Mouse (Mus musculus) liver, postnatal 0 days (tissue): ENCODE data around the gene Vasp. TPM values are rescaled to one million over a fixed set of nuclear protein-coding genes. Genes with fewer than 3 reads are reported as not detected.
A peak's percentile ranks its signal among the peaks of the same experiment; 100 is the strongest.
"Not testable (repeated sequence)": the region's sequence is repeated elsewhere in the genome, so short reads cannot be mapped to it uniquely, and the experiment has no call there.

Source experiments
- ATAC-seq: fragments of 200-750 bp; cut with Nextera tagmentation; 2 replicates; pipeline ENCODE4 v1.8.0; 2017; ENCODE audit warnings: mild to moderate bottlenecking, moderate library complexity
- DNase-seq: peaks from one replicate; pipeline ENCODE4 v3.0.0-alpha.2; 2016
- H3K27ac ChIP-seq: fragments of 300-500 bp; sonication (generic); 2 replicates; pipeline ENCODE4 v1.5.1; 2014; ENCODE audit warnings: antibody characterized with exemption, moderate library complexity, mild to moderate bottlenecking, low read depth
- H3K27me3 ChIP-seq: fragments of 300-500 bp; sonication (generic); 2 replicates; pipeline ENCODE4 v1.6.1; 2014; ENCODE audit warnings: low read length, control low read depth, mixed read lengths; ENCODE audit not compliant: insufficient read depth
- H3K36me3 ChIP-seq: fragments of 300-500 bp; sonication (generic); replicated peaks from 2 replicates; pipeline ENCODE4 v1.6.1; 2014; ENCODE audit warnings: mild to moderate bottlenecking, control low read depth, low read length, moderate library complexity, mixed read lengths; ENCODE audit not compliant: insufficient read depth
- H3K4me1 ChIP-seq: fragments of 300-500 bp; sonication (generic); 2 replicates; pipeline ENCODE4 v1.6.1; 2014; ENCODE audit warnings: antibody characterized with exemption, mild to moderate bottlenecking, control low read depth; ENCODE audit not compliant: insufficient read depth
- H3K4me2 ChIP-seq: fragments of 300-500 bp; sonication (generic); 2 replicates; pipeline ENCODE4 v1.6.1; 2014; ENCODE audit warnings: low read depth, mild to moderate bottlenecking, low read length, moderate library complexity, mixed read lengths
- H3K4me3 ChIP-seq: fragments of 300-500 bp; sonication (generic); 2 replicates; pipeline ENCODE4 v1.5.1; 2014; ENCODE audit warnings: low read depth, low read length
- H3K9ac ChIP-seq: fragments of 300-500 bp; sonication (generic); replicated peaks from 2 replicates; pipeline ENCODE4 v1.6.1; 2014; ENCODE audit warnings: mild to moderate bottlenecking, moderate library complexity
- H3K9me3 ChIP-seq: fragments of 300-500 bp; sonication (generic); 2 replicates; pipeline ENCODE4 v1.6.1; 2016; ENCODE audit warnings: mild to moderate bottlenecking, control low read depth, low read length, mixed read lengths
- CTCF ChIP-seq: sonication (generic); IDR thresholded peaks from 2 replicates; pipeline ENCODE4 v1.5.1; 2016; ENCODE audit warnings: antibody characterized with exemption, low read depth
- EP300 ChIP-seq: IDR thresholded peaks from 2 replicates; pipeline ENCODE4 v1.6.1; 2016; ENCODE audit warnings: antibody characterized with exemption, low read depth, mild to moderate bottlenecking
- WGBS: fragments of 180-500 bp; shearing (Covaris S2); extraction: QIAGEN DNeasy Blood & Tissue Kit; methylation state at CpG from one replicate; pipeline ENCODE4 v1.1.7; 2014; ENCODE audit not compliant: insufficient replicate concordance; 5-methylcytosine and 5-hydroxymethylcytosine counted together
- polyA plus RNA-seq: library from polyadenylated mRNA; unstranded; fragments of >200 nt; fragmentation: Nextera tagmentation; extraction: Ambion mirVana; gene quantifications from 2 replicates; pipeline ENCODE4 v1.2.1, GENCODE M21; 2015

The Vasp gene
- polyA plus RNA-seq, 1 experiment from 2014 or later: 36.2 TPM

- Histone ChIP-seq H3K4me2 (no peak overlapping the region), H3K36me3 (no peaks in the 10 kb centered on the region), H3K27me3 (peaks cover 31% of the 10 kb centered on the region), H3K4me3 (no peak overlapping the region), H3K27ac (no peak overlapping the region), H3K9me3 (no peaks in the 10 kb centered on the region), H3K9ac (no peak overlapping the region), H3K4me1 (peaks cover 9% of the 10 kb centered on the region)
- peak; percentile 90 for TF ChIP-seq CTCF
- no peak for TF ChIP-seq EP300
- ATAC-seq (no peak), DNase-seq (peak; percentile 80)
- WGBS: 30% methylated on average over 4 of the region's 4 CpGs
Observed at GRCm38 (mm10) chr7:19284763-19285162, 13.1 kb upstream of the Vasp start.

GRCm38 (mm10) chr7:19283406-19283804, 11.8 kb upstream of the Vasp start:
- Histone ChIP-seq H3K4me3 (no peak overlapping the region), H3K27me3 (peaks cover 45% of the 10 kb centered on the region), H3K9me3 (no peaks in the 10 kb centered on the region), H3K9ac (no peak overlapping the region), H3K36me3 (no peaks in the 10 kb centered on the region), H3K4me2 (peak overlapping the region; percentile 85), H3K27ac (no peak overlapping the region), H3K4me1 (peaks cover 9% of the 10 kb centered on the region)
- TF ChIP-seq CTCF: no peak
- no peak for TF ChIP-seq EP300
- ATAC-seq (no peak), DNase-seq (no peak)
- 37% methylated on average over 14 of the region's 14 CpGs for WGBS

DNA sequence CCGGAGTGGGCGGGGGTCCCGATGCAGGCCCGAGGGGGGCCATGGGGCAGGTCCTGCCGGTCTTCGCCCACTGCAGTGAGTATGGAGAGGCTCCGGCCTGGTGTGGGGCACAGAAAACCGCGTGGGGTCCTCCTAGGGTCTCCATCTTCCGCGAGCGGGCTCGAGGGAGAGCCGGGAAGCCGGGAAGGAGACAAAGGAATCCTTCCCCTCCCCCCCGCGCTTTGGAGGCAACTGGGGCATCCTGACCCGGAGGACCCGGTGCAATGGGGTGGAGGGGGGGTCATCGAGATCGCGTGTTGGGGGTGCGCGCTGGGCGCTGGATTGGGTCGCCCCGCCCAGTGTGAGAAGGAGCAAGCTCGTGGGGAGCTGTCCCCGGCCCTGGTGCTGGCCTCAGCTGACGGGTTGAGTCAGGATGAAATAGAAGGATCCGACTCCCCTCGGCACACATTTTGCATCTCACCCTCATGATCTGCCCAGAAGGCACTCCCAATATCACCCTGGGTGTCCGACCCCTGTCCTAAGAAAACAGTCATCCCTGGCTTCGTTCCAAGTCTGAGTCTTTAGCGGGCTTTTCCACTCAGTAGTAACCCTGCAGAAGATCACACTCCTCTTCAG, 11.3 kb upstream of the Vasp start:
- DNase-seq (peak; percentile 76), ATAC-seq (peak; percentile 66)
- H3K4me3 ChIP-seq: peak overlapping the region; percentile 40
- peaks cover 9% of the 10 kb centered on the region for H3K4me1 ChIP-seq
- H3K36me3 ChIP-seq: no peaks in the 10 kb centered on the region
- H3K27me3 ChIP-seq: peaks cover 50% of the 10 kb centered on the region
- no peaks in the 10 kb centered on the region for H3K9me3 ChIP-seq
- 2% methylated on average over 28 of the region's 35 CpGs for WGBS
- H3K4me2 ChIP-seq: peak overlapping the region; percentile 85
- no peak overlapping the region for H3K9ac ChIP-seq
- no peak overlapping the region for H3K27ac ChIP-seq
- TF ChIP-seq EP300: no peak
- TF ChIP-seq CTCF: no peak

GRCm38 (mm10) chr7:19282385-19282784, 10.8 kb upstream of the Vasp start, which contains the start of gene Rtn2:
Rtn2 (plus strand) TSS chr7:19282624.
- Histone ChIP-seq H3K4me2 (peak within 1 kb of the TSS; percentile 85), H3K9ac (no peak within 1 kb of the TSS), H3K4me1 (peaks cover 9% of the 10 kb centered on the region), H3K36me3 (no peaks in the 10 kb centered on the region), H3K27ac (no peak within 1 kb of the TSS), H3K27me3 (peaks cover 55% of the 10 kb centered on the region), H3K9me3 (no peaks in the 10 kb centered on the region), H3K4me3 (peak within 1 kb of the TSS; percentile 40)
- under 1% methylated on average over 26 of the region's 37 CpGs for WGBS
- DNase-seq (peak; percentile 92), ATAC-seq (peak; percentile 91)
- TF ChIP-seq EP300: no peak
- no peak for TF ChIP-seq CTCF

GRCm38 (mm10) chr7:19281680-19282304, 10.2 kb upstream of the Vasp start:
- not testable (repeated sequence) for H3K27ac ChIP-seq, H3K4me1 ChIP-seq, DNase-seq, H3K9me3 ChIP-seq, H3K9ac ChIP-seq, H3K36me3 ChIP-seq
- peaks cover 55% of the 10 kb centered on the region for H3K27me3 ChIP-seq
- H3K4me3 ChIP-seq: peak overlapping the region; percentile 40
- peak; percentile 35; the same call in 1 of the 2 replicates for ATAC-seq
- H3K4me2 ChIP-seq: peak overlapping the region; percentile 85
- TF ChIP-seq CTCF: peak; percentile 84
- 33% methylated on average over 6 of the region's 6 CpGs for WGBS

GRCm38 (mm10) chr7:19279581-19280114, 8.0 kb upstream of the Vasp start, which contains the start of gene Ppm1n:
Ppm1n (minus strand) TSS chr7:19280064.
- peak within 1 kb of the TSS; percentile 27; the same call in 1 of the 2 replicates for H3K4me3 ChIP-seq
- WGBS: 2% methylated on average over 39 of the region's 46 CpGs
- DNase-seq: no peak
- peaks cover 53% of the 10 kb centered on the region for H3K27me3 ChIP-seq
- no peak within 1 kb of the TSS for H3K27ac ChIP-seq
- no peaks in the 10 kb centered on the region for H3K36me3 ChIP-seq
- ATAC-seq: no peak
- peaks cover 9% of the 10 kb centered on the region for H3K4me1 ChIP-seq
- H3K4me2 ChIP-seq: peak within 1 kb of the TSS; percentile 40
- H3K9ac ChIP-seq: no peak within 1 kb of the TSS
- H3K9me3 ChIP-seq: no peaks in the 10 kb centered on the region
- TF ChIP-seq EP300: no peak
- peak; percentile 14; the same call in 1 of the 2 replicates for TF ChIP-seq CTCF
